Mouse (Mus musculus) left cerebral cortex, postnatal 36 days (tissue): ENCODE measurements around the gene Gm14632. TPM values are rescaled to one million over a fixed set of nuclear protein-coding genes. Genes with fewer than 3 reads are reported as not detected.
"Not testable (repeated sequence)": the region's sequence is repeated elsewhere in the genome, so short reads cannot be mapped to it uniquely, and the experiment has no call there.

ENCODE experiments used
- DNase-seq, 2 experiments: peaks; one replicate each; pipeline ENCODE4 v3.0.0; 2021 to 2022; ENCODE audit warnings: low spot score in 2 of 2, mixed read lengths in 1 of 2
- intact Hi-C: fragments of 180-260 bp; cut with DNase I; formaldehyde crosslinking; loops from one replicate; pipeline ENCODE4 v1.15.1; 2025
- total RNA-seq, 2 experiments: library from RNA; stranded (reverse); gene quantifications; 2 replicates each; pipeline ENCODE4 v1.2.3; 2021

Gene Gm14632
- not detected for total RNA-seq

DNA sequence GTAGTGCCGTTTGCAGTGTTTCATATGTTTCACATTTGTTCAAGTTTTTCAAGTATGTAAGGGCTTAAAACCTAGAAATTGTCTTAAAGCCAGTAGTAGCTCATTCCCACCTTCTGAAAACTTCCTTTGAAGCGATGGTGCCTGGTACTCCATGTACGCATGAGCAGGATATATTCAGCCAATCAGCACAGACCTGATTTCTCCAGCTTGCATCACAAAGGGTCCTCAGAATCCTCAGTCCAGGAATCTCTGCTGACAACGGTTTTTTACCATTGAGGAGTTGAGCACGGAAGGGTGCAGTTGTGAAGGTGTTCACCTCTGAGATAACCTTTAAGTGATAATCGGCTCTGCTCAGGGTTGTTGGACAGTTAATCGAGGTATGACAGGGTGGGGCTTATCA is at the start of gene Gm14632:
Gene Gm14632, plus strand, starts transcription at position 301 of the 400 bp plus-strand sequence.
- intact Hi-C loops, DNase-seq: not testable (repeated sequence)
